Mouse (Mus musculus) ES-E14 (cell line): ENCODE results near the gene Chd9. TPM values are rescaled to one million over a fixed set of nuclear protein-coding genes. Genes with fewer than 3 reads are reported as not detected.

Experiments used
- DNase-seq: peaks from one replicate; pipeline ENCODE4 v3.0.0-alpha.2; 2013; ENCODE audit warnings: low read depth, low spot score
- H3K27ac ChIP-seq: 2 replicates; pipeline ENCODE4 v1.5.1; 2012; ENCODE audit warnings: low read depth, mild to moderate bottlenecking, low read length, moderate library complexity, mixed read lengths; ENCODE audit not compliant: poor library complexity, insufficient read depth, severe bottlenecking
- H3K36me3 ChIP-seq: 2 replicates; pipeline ENCODE4 v1.6.1; 2012; ENCODE audit warnings: mild to moderate bottlenecking, low read length, moderate library complexity, mixed read lengths; ENCODE audit not compliant: control insufficient read depth, poor library complexity, insufficient read depth, severe bottlenecking
- H3K4me1 ChIP-seq, 2 experiments: fragments of 150-350 bp in 1 of 2; sonication (generic) in 1 of 2; 2 replicates each; pipeline ENCODE4 v1.6.1; 2012; ENCODE audit warnings: low read length in 2 of 2, mild to moderate bottlenecking in 1 of 2, mixed read lengths in 1 of 2; ENCODE audit not compliant: control insufficient read depth in 2 of 2, insufficient read depth in 2 of 2, poor library complexity in 1 of 2
- H3K4me3 ChIP-seq, 2 experiments: fragments of 150-350 bp in 1 of 2; sonication (generic) in 1 of 2; 2 replicates each; pipeline ENCODE4 v1.5.1; 2012; ENCODE audit warnings: low read length in 2 of 2, low read depth in 1 of 2, mild to moderate bottlenecking in 1 of 2, mixed read lengths in 1 of 2; ENCODE audit not compliant: insufficient read depth in 1 of 2, poor library complexity in 1 of 2, severe bottlenecking in 1 of 2
- H3K9ac ChIP-seq: 2 replicates; pipeline ENCODE4 v1.6.1; 2012; ENCODE audit warnings: low read depth, mild to moderate bottlenecking, low read length, mixed read lengths; ENCODE audit not compliant: poor library complexity, insufficient read depth, severe bottlenecking
- H3K9me3 ChIP-seq: fragments of 150-350 bp; sonication (generic); 2 replicates; pipeline ENCODE4 v1.6.1; 2012; ENCODE audit warnings: low read depth, mild to moderate bottlenecking, low read length; ENCODE audit not compliant: control insufficient read depth, insufficient read depth
- CHD2 ChIP-seq: IDR thresholded peaks from 2 replicates; pipeline ENCODE4 v1.6.1; 2014; ENCODE audit warnings: mild to moderate bottlenecking, low read depth, low read length, inconsistent platforms
- HCFC1 ChIP-seq: IDR thresholded peaks from 2 replicates; pipeline ENCODE4 v1.6.1; 2012; ENCODE audit warnings: low read length, inconsistent platforms, borderline replicate concordance; ENCODE audit not compliant: insufficient read depth
- MAFK ChIP-seq: IDR thresholded peaks from 2 replicates; pipeline ENCODE4 v1.6.1; 2014; ENCODE audit warnings: mild to moderate bottlenecking, low read depth, low read length, inconsistent platforms; ENCODE audit not compliant: insufficient read depth
- ZC3H11A ChIP-seq: IDR thresholded peaks from 2 replicates; pipeline ENCODE4 v1.6.1; 2012; ENCODE audit warnings: low read depth, mild to moderate bottlenecking, inconsistent platforms, low read length, borderline replicate concordance
- ZNF384 ChIP-seq: IDR thresholded peaks from 2 replicates; pipeline ENCODE4 v1.6.1; 2012; ENCODE audit warnings: low read depth, low read length, inconsistent platforms
- in situ Hi-C, 2 experiments: fragments of 600-800 bp; cut with MboI; formaldehyde crosslinking; loops; one replicate each; pipeline ENCODE4 v1.15.1; 2025; ENCODE audit warnings: low sequenced_read_pairs in 2 of 2, inconsistent platforms in 1 of 2; ENCODE audit not compliant: unreplicated experiment in 2 of 2
- total RNA-seq: library from RNA; depleted of rRNA; stranded (reverse); fragments of 300-350 nt; gene quantifications from 2 replicates; pipeline ENCODE4 v1.2.3, GENCODE M21; 2012; rRNA removed

The Chd9 gene
- total RNA-seq, result 32.4 and 41.6 TPM in 2 replicates

- TF ChIP-seq MAFK, result peak; percentile 5; the same call in 1 of the 2 replicates
- TF ChIP-seq ZC3H11A, result peak; percentile 90; the same call in 1 of the 2 replicates
- no peak; the same call in 1 of the 2 replicates for TF ChIP-seq CHD2
- no peak for TF ChIP-seq ZNF384
- peak; percentile 58; the same call in 1 of the 2 replicates for TF ChIP-seq HCFC1
- H3K4me1 ChIP-seq, result peaks cover 0 to 13% of the 10 kb centered on the region in 2 experiments; a peak in 2 of 4 replicates
- in situ Hi-C loops, result no loop called here
Measured at GRCm38 (mm10) chr8:90828181-90828986, at the start of gene Chd9. TSS of gene Chd9 (plus strand) at chr8:90828352.

GRCm38 (mm10) chr8:90791616-90792015 is 36.5 kb upstream of the Chd9 start:
- TF ChIP-seq HCFC1 (no peak), MAFK (no peak), ZNF384 (no peak), CHD2 (no peak), ZC3H11A (no peak)
- Histone ChIP-seq H3K4me1 (peaks cover 0 to 8% of the 10 kb centered on the region in 2 experiments; a peak in 1 of 4 replicates), H3K4me3 (no peak overlapping the region), H3K9me3 (no peaks in the 10 kb centered on the region), H3K27ac (no peak overlapping the region), H3K9ac (no peak overlapping the region), H3K36me3 (no peaks in the 10 kb centered on the region)
- no peak for DNase-seq
- in situ Hi-C loops, result no loop called here

More at GRCm38 (mm10) chr8:90828181-90828986, at the start of gene Chd9:
- Histone ChIP-seq H3K36me3 (no peaks in the 10 kb centered on the region), H3K27ac (peak within 1 kb of the TSS; percentile 97), H3K4me3 (peak within 1 kb of the TSS; percentile 78), H3K9me3 (no peaks in the 10 kb centered on the region), H3K9ac (peak within 1 kb of the TSS; percentile 75)
- peak; percentile 92 for DNase-seq

- no peak overlapping the region for H3K27ac ChIP-seq
- H3K36me3 ChIP-seq, result no peaks in the 10 kb centered on the region
- DNase-seq, result peak; percentile 61
- in situ Hi-C loops, result no loop called here
- peak; percentile 98 for TF ChIP-seq ZC3H11A
- TF ChIP-seq MAFK, result no peak
- no peak for TF ChIP-seq HCFC1
- TF ChIP-seq CHD2, result no peak
- TF ChIP-seq ZNF384, result peak; percentile 53; the same call in 1 of the 2 replicates
- no peaks in the 10 kb centered on the region for H3K9me3 ChIP-seq
- no peak overlapping the region for H3K9ac ChIP-seq
- H3K4me1 ChIP-seq, result peaks cover 0 to 8% of the 10 kb centered on the region in 2 experiments; a peak in 1 of 4 replicates
- no peak overlapping the region for H3K4me3 ChIP-seq
Measured at GRCm38 (mm10) chr8:90793710-90794109, 34.4 kb upstream of the Chd9 start.

- Histone ChIP-seq H3K27ac (no peak overlapping the region), H3K9me3 (no peaks in the 10 kb centered on the region), H3K4me3 (peak overlapping the region in 1 of 2 experiments; percentile 11; a peak in 1 of 4 replicates), H3K9ac (no peak overlapping the region; the same call in 1 of the 2 replicates), H3K36me3 (no peaks in the 10 kb centered on the region), H3K4me1 (peaks cover 0 to 8% of the 10 kb centered on the region in 2 experiments; a peak in 1 of 4 replicates)
- DNase-seq, result peak; percentile 85
- no peak for TF ChIP-seq ZNF384
- 0 out of 2 replicates have a peak, but pooled peaks have one; percentile 34 for TF ChIP-seq CHD2
- in situ Hi-C loops, result no loop called here
Measured at GRCm38 (mm10) chr8:90794990-90795861, 32.9 kb upstream of the Chd9 start.
